Mouse (Mus musculus) spleen, postnatal 10 days (tissue): ENCODE data around the gene Rnf151.
"Not testable (repeated sequence)": the region's sequence is repeated elsewhere in the genome, so short reads cannot be mapped to it uniquely, and the experiment has no call there.

ENCODE experiments used
- DNase-seq, 2 experiments: peaks; one replicate each; pipeline ENCODE4 v3.0.0; 2021 to 2022; ENCODE audit warnings: low spot score in 2 of 2

Gene Rnf151

GRCm38 (mm10) chr17:24732233-24732935 lies 14.5 kb upstream of the Rnf151 start:
- DNase-seq, result no peak

- DNase-seq, result no peak
Observed at GRCm38 (mm10) chr17:24730787-24731186, 12.9 kb upstream of the Rnf151 start.

GRCm38 (mm10) chr17:24729067-24729466 lies 11.2 kb upstream of the Rnf151 start:
- DNase-seq, result no peak

GRCm38 (mm10) chr17:24728184-24728583 lies 10.3 kb upstream of the Rnf151 start:
- no peak for DNase-seq

- no peak for DNase-seq
Observed at GRCm38 (mm10) chr17:24727618-24728017, 9.8 kb upstream of the Rnf151 start, which contains the start of gene Rpl3l. Rpl3l (plus strand) TSS chr17:24727820.

- DNase-seq, result no peak
Observed at GRCm38 (mm10) chr17:24725637-24726390, 8.0 kb upstream of the Rnf151 start.

GRCm38 (mm10) chr17:24724184-24724583 lies 6.3 kb upstream of the Rnf151 start, which contains the start of gene Ndufb10:
Ndufb10 (minus strand) TSS chr17:24724478.
- DNase-seq, result peak; percentile 97 to 99

GRCm38 (mm10) chr17:24723881-24724180 lies 6.0 kb upstream of the Rnf151 start:
- DNase-seq, result peak in 1 of 2 experiments; percentile 61

GRCm38 (mm10) chr17:24723122-24723880 lies 5.4 kb upstream of the Rnf151 start:
- no peak for DNase-seq

GRCm38 (mm10) chr17:24722220-24722924 lies 4.5 kb upstream of the Rnf151 start:
- DNase-seq, result no peak

- not testable (repeated sequence) for DNase-seq
Observed at GRCm38 (mm10) chr17:24721383-24721955, 3.6 kb upstream of the Rnf151 start.

- DNase-seq, result not testable (repeated sequence)
Observed at GRCm38 (mm10) chr17:24720616-24721015, 2.8 kb upstream of the Rnf151 start.

GRCm38 (mm10) chr17:24719494-24720222 lies 1.8 kb upstream of the Rnf151 start:
- peak; percentile 90 to 99 for DNase-seq

GRCm38 (mm10) chr17:24718938-24719337 lies 1.1 kb upstream of the Rnf151 start:
- DNase-seq, result not testable (repeated sequence)

GRCm38 (mm10) chr17:24716166-24716682 lies 1.6 kb downstream of the Rnf151 start:
- DNase-seq, result no peak

- DNase-seq, result no peak
Observed at GRCm38 (mm10) chr17:24715556-24715955, 2.3 kb downstream of the Rnf151 start.

- DNase-seq, result no peak
Observed at GRCm38 (mm10) chr17:24708646-24709045, 9.2 kb downstream of the Rnf151 start.

- DNase-seq, result peak in 1 of 2 experiments; percentile 49
Observed at GRCm38 (mm10) chr17:24707801-24708425, 9.9 kb downstream of the Rnf151 start.

- DNase-seq, result peak; percentile 94 to 96
Observed at GRCm38 (mm10) chr17:24706982-24707800, 10.7 kb downstream of the Rnf151 start, which contains the start of gene Tbl3. Tbl3 (minus strand) TSS chr17:24707660.
